Mouse (Mus musculus) embryonic facial prominence, embryonic 11.5 days (tissue): Measurements from ENCODE around the gene Cnn2. TPM values are rescaled to one million over a fixed set of nuclear protein-coding genes. Genes with fewer than 3 reads are reported as not detected.

Experiments
- ATAC-seq: fragments of 200-750 bp; cut with Nextera tagmentation; replicated peaks from 2 replicates; pipeline ENCODE4 v1.8.0; 2017; ENCODE audit warnings: low read depth; ENCODE audit not compliant: insufficient number of reproducible peaks, low FRiP score, low TSS enrichment
- DNase-seq: peaks from one replicate; pipeline ENCODE4 v3.0.0-alpha.2; 2015; ENCODE audit warnings: low spot score
- H3K27ac ChIP-seq: fragments of 300-500 bp; sonication (generic); replicated peaks from 2 replicates; pipeline ENCODE4 v1.5.1; 2014; ENCODE audit warnings: mild to moderate bottlenecking, low read depth, low read length, control low read depth
- H3K27me3 ChIP-seq: fragments of 300-500 bp; sonication (generic); 2 replicates; pipeline ENCODE4 v1.6.1; 2014; ENCODE audit warnings: mild to moderate bottlenecking, low read length, moderate library complexity, mixed read lengths; ENCODE audit not compliant: control insufficient read depth, insufficient read depth
- H3K36me3 ChIP-seq: fragments of 300-500 bp; sonication (generic); replicated peaks from 2 replicates; pipeline ENCODE4 v1.6.1; 2014; ENCODE audit warnings: low read depth, mild to moderate bottlenecking, low read length, moderate library complexity, mixed read lengths; ENCODE audit not compliant: control insufficient read depth, insufficient read depth
- H3K4me1 ChIP-seq: fragments of 300-500 bp; sonication (generic); 2 replicates; pipeline ENCODE4 v1.6.1; 2014; ENCODE audit warnings: low read length, mixed read lengths; ENCODE audit not compliant: control insufficient read depth, insufficient read depth
- H3K4me2 ChIP-seq: fragments of 300-500 bp; sonication (generic); 2 replicates; pipeline ENCODE4 v1.6.1; 2014; ENCODE audit warnings: low read depth, mild to moderate bottlenecking, control low read depth, low read length, moderate library complexity
- H3K4me3 ChIP-seq: fragments of 300-500 bp; sonication (generic); 2 replicates; pipeline ENCODE4 v1.5.1; 2014; ENCODE audit warnings: low read depth, low read length, control low read depth
- H3K9ac ChIP-seq: fragments of 300-500 bp; sonication (generic); replicated peaks from 2 replicates; pipeline ENCODE4 v1.6.1; 2014; ENCODE audit warnings: mild to moderate bottlenecking, control low read depth, low read length
- H3K9me3 ChIP-seq: fragments of 300-500 bp; sonication (generic); replicated peaks from 2 replicates; pipeline ENCODE4 v1.6.1; 2016; ENCODE audit warnings: mild to moderate bottlenecking, low read length, inconsistent platforms, mixed read lengths; ENCODE audit not compliant: control insufficient read depth
- WGBS: fragments of 180-500 bp; shearing (Covaris S2); extraction: QIAGEN DNeasy Blood & Tissue Kit; methylation state at CpG from one replicate; pipeline ENCODE4 v1.1.7; 2014; 5-methylcytosine and 5-hydroxymethylcytosine counted together
- polyA plus RNA-seq: library from polyadenylated mRNA; unstranded; fragments of >200 nt; fragmentation: Nextera tagmentation; extraction: Ambion mirVana; gene quantifications from 2 replicates; pipeline ENCODE4 v1.2.1, GENCODE M21; 2014

Gene Cnn2
- polyA plus RNA-seq, 1 experiment from 2014 or later = 255 TPM

- Histone ChIP-seq H3K36me3 (peaks cover 15% of the 10 kb centered on the region), H3K4me2 (no peak overlapping the region), H3K9ac (no peak overlapping the region), H3K27ac (no peak overlapping the region), H3K4me1 (no peaks in the 10 kb centered on the region), H3K9me3 (no peaks in the 10 kb centered on the region), H3K27me3 (peaks cover 2% of the 10 kb centered on the region; the same call in 1 of the 2 replicates), H3K4me3 (no peak overlapping the region)
- 0 out of 2 replicates have a peak, but pooled peaks have one; percentile 15 for ATAC-seq
- DNase-seq = no peak
- WGBS = 62% methylated on average over 14 of the region's 14 CpGs
Observed at GRCm38 (mm10) chr10:79972831-79973230, 15.6 kb upstream of the Cnn2 start.

DNA sequence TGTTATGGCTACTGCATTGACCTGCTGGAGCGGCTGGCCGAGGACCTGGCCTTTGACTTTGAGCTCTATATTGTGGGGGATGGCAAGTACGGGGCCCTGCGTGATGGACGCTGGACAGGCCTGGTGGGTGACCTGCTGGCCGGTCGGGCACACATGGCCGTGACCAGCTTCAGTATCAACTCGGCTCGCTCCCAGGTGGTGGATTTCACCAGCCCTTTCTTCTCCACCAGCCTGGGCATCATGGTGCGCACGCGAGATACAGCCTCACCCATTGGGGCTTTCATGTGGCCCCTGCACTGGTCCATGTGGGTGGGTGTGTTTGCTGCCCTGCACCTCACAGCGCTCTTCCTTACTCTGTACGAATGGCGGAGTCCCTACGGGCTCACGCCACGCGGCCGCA lies 14.3 kb upstream of the Cnn2 start:
- DNase-seq (no peak), ATAC-seq (no peak)
- no peak overlapping the region for H3K9ac ChIP-seq
- H3K27me3 ChIP-seq = peaks cover 2% of the 10 kb centered on the region; the same call in 1 of the 2 replicates
- H3K27ac ChIP-seq = no peak overlapping the region
- no peaks in the 10 kb centered on the region for H3K4me1 ChIP-seq
- H3K4me3 ChIP-seq = no peak overlapping the region
- WGBS = 91% methylated on average over 21 of the region's 21 CpGs
- H3K9me3 ChIP-seq = no peaks in the 10 kb centered on the region
- no peak overlapping the region for H3K4me2 ChIP-seq
- H3K36me3 ChIP-seq = peaks cover 20% of the 10 kb centered on the region

GRCm38 (mm10) chr10:79974668-79975067 lies 13.7 kb upstream of the Cnn2 start:
- ATAC-seq (no peak), DNase-seq (no peak)
- peaks cover 2% of the 10 kb centered on the region; the same call in 1 of the 2 replicates for H3K27me3 ChIP-seq
- H3K9ac ChIP-seq = no peak overlapping the region
- H3K27ac ChIP-seq = no peak overlapping the region
- peaks cover 22% of the 10 kb centered on the region for H3K36me3 ChIP-seq
- no peaks in the 10 kb centered on the region for H3K4me1 ChIP-seq
- no peaks in the 10 kb centered on the region for H3K9me3 ChIP-seq
- no peak overlapping the region for H3K4me2 ChIP-seq
- no peak overlapping the region for H3K4me3 ChIP-seq
- 82% methylated on average over 8 of the region's 8 CpGs for WGBS

DNA sequence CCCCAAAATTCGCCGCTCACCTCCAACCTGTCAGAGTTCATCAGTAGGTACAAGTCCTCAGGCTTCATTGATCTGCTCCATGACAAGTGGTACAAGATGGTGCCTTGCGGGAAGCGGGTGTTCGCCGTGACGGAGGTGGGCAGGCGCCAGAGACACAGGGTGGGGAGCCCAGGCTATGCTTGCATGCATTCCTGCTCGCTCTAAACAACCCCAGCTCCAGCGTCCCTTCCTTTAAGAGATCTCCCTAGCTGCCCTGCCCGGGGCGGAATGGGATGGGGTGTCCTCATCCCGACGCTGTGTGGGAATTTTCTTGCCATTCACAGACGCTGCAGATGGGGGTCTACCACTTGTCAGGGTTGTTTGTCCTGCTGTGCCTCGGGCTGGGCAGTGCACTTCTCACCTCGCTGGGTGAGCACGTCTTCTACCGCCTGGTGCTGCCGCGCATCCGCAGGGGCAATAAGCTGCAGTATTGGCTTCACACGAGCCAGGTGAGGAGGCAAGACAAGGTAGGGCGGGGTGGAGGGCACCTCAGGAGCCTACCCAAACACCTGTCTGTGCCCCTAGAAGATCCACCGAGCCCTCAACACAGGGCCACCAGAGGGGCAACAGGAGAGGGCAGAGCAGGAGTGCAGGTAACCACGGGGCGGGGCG lies 12.2 kb upstream of the Cnn2 start:
- peaks cover 22% of the 10 kb centered on the region for H3K36me3 ChIP-seq
- H3K27me3 ChIP-seq = no peaks in the 10 kb centered on the region; the same call in 1 of the 2 replicates
- no peak overlapping the region for H3K4me2 ChIP-seq
- no peak overlapping the region for H3K27ac ChIP-seq
- no peak for ATAC-seq
- no peaks in the 10 kb centered on the region for H3K4me1 ChIP-seq
- no peak overlapping the region for H3K9ac ChIP-seq
- H3K4me3 ChIP-seq = no peak overlapping the region
- H3K9me3 ChIP-seq = no peaks in the 10 kb centered on the region
- no peak for DNase-seq
- WGBS = 87% methylated on average over 28 of the region's 28 CpGs

GRCm38 (mm10) chr10:79976722-79977107 lies 11.7 kb upstream of the Cnn2 start:
- peaks cover 22% of the 10 kb centered on the region for H3K36me3 ChIP-seq
- ATAC-seq (no peak), DNase-seq (no peak)
- H3K9ac ChIP-seq = no peak overlapping the region
- H3K27me3 ChIP-seq = no peaks in the 10 kb centered on the region; the same call in 1 of the 2 replicates
- no peak overlapping the region for H3K4me3 ChIP-seq
- no peaks in the 10 kb centered on the region for H3K9me3 ChIP-seq
- no peaks in the 10 kb centered on the region; the same call in 1 of the 2 replicates for H3K4me1 ChIP-seq
- no peak overlapping the region for H3K27ac ChIP-seq
- no peak overlapping the region for H3K4me2 ChIP-seq
- 75% methylated on average over 34 of the region's 36 CpGs for WGBS

GRCm38 (mm10) chr10:79977324-79977723 lies 11.1 kb upstream of the Cnn2 start:
- Histone ChIP-seq H3K27me3 (no peaks in the 10 kb centered on the region), H3K27ac (no peak overlapping the region), H3K4me1 (no peaks in the 10 kb centered on the region; the same call in 1 of the 2 replicates), H3K9me3 (no peaks in the 10 kb centered on the region), H3K4me3 (no peak overlapping the region), H3K36me3 (peaks cover 22% of the 10 kb centered on the region), H3K4me2 (no peak overlapping the region), H3K9ac (no peak overlapping the region)
- WGBS = 83% methylated on average over 24 of the region's 28 CpGs
- no peak for ATAC-seq
- DNase-seq = no peak

GRCm38 (mm10) chr10:79978061-79978460 lies 10.3 kb upstream of the Cnn2 start:
- H3K36me3 ChIP-seq = peaks cover 22% of the 10 kb centered on the region
- no peaks in the 10 kb centered on the region for H3K9me3 ChIP-seq
- H3K27me3 ChIP-seq = no peaks in the 10 kb centered on the region
- 96% methylated on average over 21 of the region's 21 CpGs for WGBS
- ATAC-seq = no peak
- H3K27ac ChIP-seq = no peak overlapping the region
- H3K4me3 ChIP-seq = no peak overlapping the region
- no peak overlapping the region for H3K4me2 ChIP-seq
- no peak overlapping the region for H3K9ac ChIP-seq
- H3K4me1 ChIP-seq = no peaks in the 10 kb centered on the region; the same call in 1 of the 2 replicates
- no peak for DNase-seq

GRCm38 (mm10) chr10:79979401-79980155 lies 8.8 kb upstream of the Cnn2 start:
- peaks cover 22% of the 10 kb centered on the region for H3K36me3 ChIP-seq
- ATAC-seq = no peak
- H3K27me3 ChIP-seq = no peaks in the 10 kb centered on the region
- DNase-seq = no peak
- WGBS = 95% methylated on average over 22 of the region's 22 CpGs
- H3K4me1 ChIP-seq = no peaks in the 10 kb centered on the region; the same call in 1 of the 2 replicates
- no peak overlapping the region for H3K27ac ChIP-seq
- no peak overlapping the region for H3K4me3 ChIP-seq
- no peak overlapping the region for H3K4me2 ChIP-seq
- H3K9me3 ChIP-seq = no peaks in the 10 kb centered on the region
- H3K9ac ChIP-seq = no peak overlapping the region
